Mouse (Mus musculus) testis, adult 2 months (tissue): ENCODE results near the gene Ccnd3. TPM values are rescaled to one million over a fixed set of nuclear protein-coding genes. Genes with fewer than 3 reads are reported as not detected.

Experiments
- H3K27ac ChIP-seq: fragments of 200-500 bp; 2 replicates; pipeline ENCODE4 v1.5.1; 2012; ENCODE audit warnings: low read depth, low read length; ENCODE audit not compliant: control insufficient read depth, insufficient read depth
- H3K27me3 ChIP-seq: fragments of 200-500 bp; 2 replicates; pipeline ENCODE4 v1.6.1; 2012; ENCODE audit warnings: mild to moderate bottlenecking, low read length, moderate library complexity; ENCODE audit not compliant: control insufficient read depth, insufficient read depth
- H3K36me3 ChIP-seq: fragments of 200-500 bp; 2 replicates; pipeline ENCODE4 v1.6.1; 2012; ENCODE audit warnings: mild to moderate bottlenecking, low read length; ENCODE audit not compliant: control insufficient read depth, insufficient read depth
- H3K4me1 ChIP-seq: fragments of 200-500 bp; 2 replicates; pipeline ENCODE4 v1.6.1; 2012; ENCODE audit warnings: low read length; ENCODE audit not compliant: control insufficient read depth, insufficient read depth
- H3K4me3 ChIP-seq: fragments of 200-500 bp; 2 replicates; pipeline ENCODE4 v1.5.1; 2012; ENCODE audit warnings: low read depth, mild to moderate bottlenecking, low read length, moderate library complexity, mixed read lengths; ENCODE audit not compliant: control insufficient read depth
- CTCF ChIP-seq: fragments of 200-500 bp; IDR thresholded peaks from 2 replicates; pipeline ENCODE4 v1.5.1; 2012; ENCODE audit warnings: low read depth, mild to moderate bottlenecking, inconsistent platforms, low read length, moderate library complexity; ENCODE audit not compliant: control insufficient read depth, insufficient read depth, insufficient replicate concordance
- POLR2A ChIP-seq: fragments of 200-500 bp; IDR thresholded peaks from 2 replicates; pipeline ENCODE4 v1.6.1; 2012; ENCODE audit warnings: low read depth, mild to moderate bottlenecking, inconsistent platforms, low read length, moderate library complexity; ENCODE audit not compliant: control insufficient read depth
- polyA plus RNA-seq: library from polyadenylated mRNA; depleted of rRNA; stranded (reverse); fragments of >200 nt; gene quantifications from 2 replicates; pipeline ENCODE4 v1.2.3, GENCODE M21; 2012

The Ccnd3 gene
- polyA plus RNA-seq, 1 experiment, result 253 TPM

GRCm38 (mm10) chr17:47470686-47471085 is 34.2 kb upstream of the Ccnd3 start:
- H3K27me3 ChIP-seq, result no peaks in the 10 kb centered on the region
- TF ChIP-seq POLR2A (no peak), CTCF (no peak)
- no peak overlapping the region for H3K27ac ChIP-seq
- H3K36me3 ChIP-seq, result no peaks in the 10 kb centered on the region
- no peak overlapping the region for H3K4me3 ChIP-seq
- peaks cover 15% of the 10 kb centered on the region for H3K4me1 ChIP-seq

GRCm38 (mm10) chr17:47472435-47473350 is 32.2 kb upstream of the Ccnd3 start:
- H3K27ac ChIP-seq, result no peak overlapping the region
- no peaks in the 10 kb centered on the region for H3K27me3 ChIP-seq
- TF ChIP-seq CTCF (no peak), POLR2A (no peak)
- no peak overlapping the region for H3K4me3 ChIP-seq
- peaks cover 15% of the 10 kb centered on the region for H3K4me1 ChIP-seq
- H3K36me3 ChIP-seq, result no peaks in the 10 kb centered on the region

GRCm38 (mm10) chr17:47473434-47473974 is 31.3 kb upstream of the Ccnd3 start:
- Histone ChIP-seq H3K4me1 (peaks cover 8% of the 10 kb centered on the region), H3K27ac (no peak overlapping the region), H3K27me3 (no peaks in the 10 kb centered on the region), H3K36me3 (no peaks in the 10 kb centered on the region), H3K4me3 (no peak overlapping the region)
- TF ChIP-seq POLR2A (no peak), CTCF (peak; percentile 97)

GRCm38 (mm10) chr17:47474250-47474649 is 30.6 kb upstream of the Ccnd3 start:
- Histone ChIP-seq H3K36me3 (no peaks in the 10 kb centered on the region), H3K27me3 (no peaks in the 10 kb centered on the region), H3K27ac (no peak overlapping the region), H3K4me3 (no peak overlapping the region), H3K4me1 (peaks cover under 1% of the 10 kb centered on the region; the same call in 1 of the 2 replicates)
- no peak for TF ChIP-seq POLR2A
- TF ChIP-seq CTCF, result no peak

- no peak overlapping the region for H3K4me3 ChIP-seq
- no peaks in the 10 kb centered on the region for H3K27me3 ChIP-seq
- H3K27ac ChIP-seq, result no peak overlapping the region
- TF ChIP-seq POLR2A, result no peak
- no peak for TF ChIP-seq CTCF
- no peaks in the 10 kb centered on the region; the same call in 1 of the 2 replicates for H3K4me1 ChIP-seq
- no peaks in the 10 kb centered on the region for H3K36me3 ChIP-seq
Observed at GRCm38 (mm10) chr17:47475181-47475580, 29.7 kb upstream of the Ccnd3 start.

- TF ChIP-seq POLR2A (no peak), CTCF (peak; percentile 89; the same call in 1 of the 2 replicates)
- Histone ChIP-seq H3K27me3 (no peaks in the 10 kb centered on the region), H3K36me3 (no peaks in the 10 kb centered on the region), H3K4me3 (no peak overlapping the region), H3K27ac (no peak overlapping the region), H3K4me1 (no peaks in the 10 kb centered on the region)
Observed at GRCm38 (mm10) chr17:47475714-47476113, 29.1 kb upstream of the Ccnd3 start.

- peaks cover 2% of the 10 kb centered on the region for H3K4me1 ChIP-seq
- TF ChIP-seq CTCF (no peak), POLR2A (no peak)
- H3K27me3 ChIP-seq, result no peaks in the 10 kb centered on the region
- H3K27ac ChIP-seq, result no peak overlapping the region
- H3K36me3 ChIP-seq, result no peaks in the 10 kb centered on the region
- no peak overlapping the region for H3K4me3 ChIP-seq
Observed at GRCm38 (mm10) chr17:47479887-47480286, 25.0 kb upstream of the Ccnd3 start.

- peaks cover 5% of the 10 kb centered on the region for H3K4me1 ChIP-seq
- TF ChIP-seq POLR2A (no peak), CTCF (peak; percentile 80; the same call in 1 of the 2 replicates)
- H3K27ac ChIP-seq, result no peak overlapping the region
- no peaks in the 10 kb centered on the region for H3K36me3 ChIP-seq
- H3K27me3 ChIP-seq, result no peaks in the 10 kb centered on the region
- H3K4me3 ChIP-seq, result no peak overlapping the region
Observed at GRCm38 (mm10) chr17:47482401-47482800, 22.4 kb upstream of the Ccnd3 start.
